Mouse (Mus musculus) ES-Bruce4 (cell line): ENCODE results near the gene N4bp2l1. TPM values are rescaled to one million over a fixed set of nuclear protein-coding genes. Genes with fewer than 3 reads are reported as not detected.

Experiments
- H3K27ac ChIP-seq: 2 replicates; pipeline ENCODE4 v1.5.1; 2012; ENCODE audit warnings: low read length, inconsistent platforms; ENCODE audit not compliant: insufficient read depth
- H3K27me3 ChIP-seq: 2 replicates; pipeline ENCODE4 v1.6.1; 2012; ENCODE audit warnings: mild to moderate bottlenecking, low read length, inconsistent platforms; ENCODE audit not compliant: control insufficient read depth, poor library complexity, insufficient read depth, severe bottlenecking
- H3K36me3 ChIP-seq: 2 replicates; pipeline ENCODE4 v1.6.1; 2012; ENCODE audit warnings: inconsistent platforms, mild to moderate bottlenecking, low read length, moderate library complexity; ENCODE audit not compliant: control insufficient read depth, poor library complexity, insufficient read depth, severe bottlenecking
- H3K4me1 ChIP-seq: one replicate; pipeline ENCODE4 v1.8.1; 2011; ENCODE audit warnings: low read length; ENCODE audit not compliant: control insufficient read depth, insufficient read depth
- H3K4me3 ChIP-seq: 2 replicates; pipeline ENCODE4 v1.5.1; 2011; ENCODE audit warnings: low read depth, mild to moderate bottlenecking, low read length
- H3K9ac ChIP-seq: 2 replicates; pipeline ENCODE4 v1.6.1; 2012; ENCODE audit warnings: low read depth, mild to moderate bottlenecking, inconsistent platforms; ENCODE audit not compliant: poor library complexity, severe bottlenecking
- H3K9me3 ChIP-seq: replicated peaks from 2 replicates; pipeline ENCODE4 v1.6.1; 2012; ENCODE audit warnings: mild to moderate bottlenecking, low read length, inconsistent platforms; ENCODE audit not compliant: control insufficient read depth, poor library complexity, insufficient read depth, severe bottlenecking
- CTCF ChIP-seq: IDR thresholded peaks from one replicate; pipeline ENCODE4 v1.8.1; 2011; ENCODE audit warnings: low read depth, low read length
- EP300 ChIP-seq: IDR thresholded peaks from 2 replicates; pipeline ENCODE4 v1.6.1; 2011; ENCODE audit warnings: low read depth, low read length; ENCODE audit not compliant: insufficient read depth
- POLR2A ChIP-seq: IDR thresholded peaks from one replicate; pipeline ENCODE4 v1.8.1; 2011; ENCODE audit warnings: low read length; ENCODE audit not compliant: insufficient read depth
- polyA plus RNA-seq: library from polyadenylated mRNA; stranded (reverse); fragments of >200 nt; gene quantifications from 2 replicates; pipeline ENCODE4 v1.2.4, GENCODE M21; 2011; ENCODE audit warnings: low read depth; ENCODE audit not compliant: missing spikeins, insufficient read depth, insufficient read length

N4bp2l1 gene
- polyA plus RNA-seq, 1 experiment: 8.2 TPM

DNA sequence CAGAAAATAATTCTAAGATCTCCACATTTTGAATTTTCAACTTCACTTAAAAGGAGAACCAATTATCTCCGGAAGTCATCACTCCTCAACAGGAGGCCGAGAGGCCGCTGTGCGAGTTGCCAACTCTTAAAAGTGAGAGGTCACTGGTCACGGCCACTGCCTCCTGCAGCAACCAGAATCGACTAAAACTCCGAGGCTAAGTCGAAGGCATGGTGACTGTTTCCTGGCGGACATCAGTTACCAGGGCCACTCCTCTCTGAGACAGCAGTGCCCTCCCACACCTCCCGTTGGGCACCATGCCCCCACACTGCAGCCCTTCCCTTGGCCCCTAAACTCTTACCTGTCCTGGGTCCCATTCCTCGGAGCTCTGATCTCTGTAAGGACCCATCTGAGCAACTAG, 20.2 kb downstream of the N4bp2l1 start:
- Histone ChIP-seq H3K4me1 (no peaks in the 10 kb centered on the region), H3K9me3 (no peaks in the 10 kb centered on the region), H3K36me3 (no peaks in the 10 kb centered on the region), H3K9ac (no peak overlapping the region), H3K4me3 (no peak overlapping the region), H3K27ac (no peak overlapping the region), H3K27me3 (no peaks in the 10 kb centered on the region)
- no peak for TF ChIP-seq EP300
- TF ChIP-seq CTCF: no peak
- no peak for TF ChIP-seq POLR2A

DNA sequence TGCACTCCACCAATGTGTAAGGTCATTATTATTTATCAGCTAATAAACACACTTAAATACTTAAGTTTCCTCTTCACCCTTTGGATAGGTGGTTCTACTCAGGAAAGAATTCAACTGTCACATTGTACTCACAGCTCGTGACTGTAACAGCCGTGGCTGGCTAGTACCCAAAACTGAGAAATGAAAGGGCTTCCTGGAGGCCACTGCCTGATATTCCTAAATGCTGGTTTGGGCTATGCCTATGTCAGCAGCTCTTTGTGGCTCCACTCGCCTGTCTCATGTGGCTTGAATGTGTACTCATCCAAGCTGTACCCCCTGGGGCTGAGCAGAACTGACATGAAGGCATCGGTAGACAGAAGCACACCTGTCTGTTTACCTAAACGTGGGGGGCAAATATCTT, 22.1 kb downstream of the N4bp2l1 start:
- Histone ChIP-seq H3K27me3 (no peaks in the 10 kb centered on the region), H3K4me3 (no peak overlapping the region), H3K9me3 (no peaks in the 10 kb centered on the region), H3K9ac (no peak overlapping the region), H3K36me3 (no peaks in the 10 kb centered on the region), H3K4me1 (no peaks in the 10 kb centered on the region), H3K27ac (no peak overlapping the region)
- TF ChIP-seq EP300 (no peak), CTCF (no peak), POLR2A (no peak)

DNA sequence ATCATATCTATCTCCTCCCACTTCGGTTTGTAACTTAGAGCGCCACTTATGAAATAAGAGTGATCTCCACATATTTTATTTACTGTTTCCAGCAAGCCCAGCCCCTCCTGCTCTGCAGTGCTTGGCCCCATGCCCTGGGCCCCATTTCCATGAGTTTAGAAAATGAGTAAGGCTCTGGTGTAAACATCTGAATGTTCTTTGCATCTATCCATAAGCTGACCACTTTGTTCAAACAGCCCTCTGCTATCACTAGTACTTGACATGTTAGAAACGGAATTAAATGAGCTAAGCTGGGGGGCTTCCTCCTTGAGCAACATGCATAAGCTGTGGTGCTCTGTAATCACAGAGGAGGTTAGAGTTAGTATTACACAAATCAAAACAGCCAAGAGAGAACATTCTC, 22.6 kb downstream of the N4bp2l1 start:
- Histone ChIP-seq H3K4me1 (no peaks in the 10 kb centered on the region), H3K27me3 (no peaks in the 10 kb centered on the region), H3K36me3 (no peaks in the 10 kb centered on the region), H3K9ac (no peak overlapping the region), H3K9me3 (no peaks in the 10 kb centered on the region), H3K4me3 (no peak overlapping the region), H3K27ac (no peak overlapping the region)
- TF ChIP-seq POLR2A: no peak
- no peak for TF ChIP-seq CTCF
- no peak for TF ChIP-seq EP300

DNA sequence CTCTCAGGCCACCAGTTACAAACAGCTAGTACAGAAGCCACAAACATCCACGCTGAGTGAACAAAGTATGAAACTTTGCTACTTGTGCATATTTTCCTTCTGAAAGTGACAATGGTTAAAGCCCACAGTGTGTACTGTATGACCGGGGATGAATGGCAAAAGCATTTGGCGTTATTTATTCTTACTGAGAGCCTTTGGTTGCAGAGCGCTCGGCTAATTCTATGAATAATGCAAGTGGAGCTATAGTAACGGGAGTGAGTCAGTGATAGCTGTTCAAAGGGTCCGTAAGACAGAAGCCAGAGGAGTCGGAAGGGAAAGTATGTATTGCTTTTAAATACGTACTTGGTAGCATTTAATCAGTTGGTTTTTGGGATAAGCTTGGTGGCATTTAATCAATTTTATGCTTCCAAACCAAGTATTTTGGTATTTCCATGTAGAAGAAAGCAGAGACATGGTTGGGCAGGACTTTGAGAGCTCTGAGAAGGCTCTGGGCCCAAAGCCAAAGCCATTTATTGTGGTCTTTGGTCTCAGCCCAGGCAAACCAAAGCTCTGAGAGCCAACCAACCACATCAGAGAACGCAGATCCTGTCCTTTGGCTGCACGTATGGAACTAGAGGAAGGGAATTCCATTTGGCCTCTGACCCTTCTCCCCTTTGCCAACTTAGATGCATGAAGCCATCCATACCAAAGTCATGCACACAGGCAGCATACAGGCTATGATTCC, 26.3 kb downstream of the N4bp2l1 start:
- no peaks in the 10 kb centered on the region for H3K27me3 ChIP-seq
- peaks cover 11% of the 10 kb centered on the region for H3K36me3 ChIP-seq
- no peaks in the 10 kb centered on the region for H3K9me3 ChIP-seq
- H3K9ac ChIP-seq: no peak overlapping the region
- no peak overlapping the region for H3K4me3 ChIP-seq
- TF ChIP-seq CTCF (no peak), EP300 (no peak), POLR2A (no peak)
- H3K4me1 ChIP-seq: no peaks in the 10 kb centered on the region
- H3K27ac ChIP-seq: no peak overlapping the region

DNA sequence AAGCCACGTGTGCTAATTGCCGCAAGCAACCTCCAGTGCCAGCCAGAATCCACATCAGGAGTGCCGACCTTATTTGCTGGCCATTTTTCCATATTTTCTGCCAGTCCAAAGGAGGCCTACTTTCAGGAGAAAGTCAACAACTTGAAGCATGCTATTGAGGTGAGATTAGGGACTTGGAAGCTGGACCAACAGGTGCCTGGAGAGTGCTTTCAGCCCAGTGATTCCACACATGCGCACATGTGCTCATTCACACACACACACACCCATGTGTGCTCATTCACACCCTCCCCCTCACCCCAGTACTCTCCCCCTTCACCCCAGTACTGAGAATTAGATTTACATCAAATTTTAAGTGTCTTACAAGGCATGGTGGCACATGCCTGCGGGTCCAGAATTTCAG, 30.0 kb downstream of the N4bp2l1 start:
- H3K9ac ChIP-seq: no peak overlapping the region
- no peak for TF ChIP-seq CTCF
- no peak for TF ChIP-seq POLR2A
- no peak for TF ChIP-seq EP300
- H3K4me3 ChIP-seq: no peak overlapping the region
- no peaks in the 10 kb centered on the region for H3K27me3 ChIP-seq
- peaks cover 4% of the 10 kb centered on the region for H3K4me1 ChIP-seq
- H3K27ac ChIP-seq: no peak overlapping the region
- no peaks in the 10 kb centered on the region for H3K9me3 ChIP-seq
- peaks cover 14% of the 10 kb centered on the region for H3K36me3 ChIP-seq

DNA sequence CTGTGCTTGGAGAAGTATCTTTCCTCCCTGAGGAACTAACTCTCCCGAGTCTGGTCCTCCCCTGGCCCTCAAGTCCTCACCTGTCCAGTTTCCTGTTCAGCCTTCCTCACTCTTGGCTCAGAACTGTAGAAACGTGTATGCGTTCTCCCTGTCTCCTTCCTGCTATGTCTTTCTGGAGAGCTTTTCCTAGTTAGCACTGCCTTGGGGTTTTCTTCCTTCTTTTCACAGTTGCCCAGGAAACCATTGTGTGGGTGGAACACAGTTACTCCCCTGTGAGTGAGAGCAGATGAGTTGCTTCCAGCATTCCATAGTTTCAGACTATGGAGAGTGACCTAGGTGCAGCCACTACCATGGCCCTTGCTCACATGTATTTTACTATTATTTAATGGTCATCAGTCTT, 30.8 kb downstream of the N4bp2l1 start:
- Histone ChIP-seq H3K4me3 (no peak overlapping the region), H3K9ac (no peak overlapping the region), H3K36me3 (peaks cover 14% of the 10 kb centered on the region), H3K27me3 (no peaks in the 10 kb centered on the region), H3K9me3 (no peaks in the 10 kb centered on the region), H3K27ac (no peak overlapping the region), H3K4me1 (peaks cover 4% of the 10 kb centered on the region)
- TF ChIP-seq CTCF: no peak
- no peak for TF ChIP-seq EP300
- no peak for TF ChIP-seq POLR2A
